Mouse (Mus musculus) myocyte (in vitro differentiated cells): ENCODE data around the gene Fam83c. TPM values are rescaled to one million over a fixed set of nuclear protein-coding genes. Genes with fewer than 3 reads are reported as not detected.
A peak's percentile ranks its signal among the peaks of the same experiment; 100 is the strongest.

Source experiments
- H3K27me3 ChIP-seq: one replicate; pipeline ENCODE4 v1.6.1; 2011; ENCODE audit not compliant: control insufficient read depth, insufficient read depth, insufficient read length
- H3K36me3 ChIP-seq: one replicate; pipeline ENCODE4 v1.6.1; 2011; ENCODE audit not compliant: control insufficient read depth, insufficient read depth
- H3K4me2 ChIP-seq: one replicate; pipeline ENCODE4 v1.6.1; 2011; ENCODE audit warnings: low read depth, control low read depth
- H3K4me3 ChIP-seq: one replicate; pipeline ENCODE4 v1.5.1; 2011; ENCODE audit warnings: mild to moderate bottlenecking, control low read depth, moderate library complexity
- H3K79me2 ChIP-seq: one replicate; pipeline ENCODE4 v1.6.1; 2011; ENCODE audit not compliant: control insufficient read depth, insufficient read depth
- H3ac ChIP-seq: one replicate; pipeline ENCODE4 v1.6.1; 2011; ENCODE audit not compliant: control insufficient read depth, insufficient read length
- CEBPB ChIP-seq: IDR thresholded peaks from 2 replicates; pipeline ENCODE4 v1.6.1; 2011; ENCODE audit warnings: mild to moderate bottlenecking, moderate library complexity; ENCODE audit not compliant: poor library complexity, insufficient read depth, severe bottlenecking
- E2F4 ChIP-seq: IDR thresholded peaks from one replicate; pipeline ENCODE4 v1.6.1; 2011; ENCODE audit warnings: mild to moderate bottlenecking, control low read depth, moderate library complexity; ENCODE audit not compliant: insufficient read depth
- MAX ChIP-seq: IDR thresholded peaks from one replicate; pipeline ENCODE4 v1.6.1; 2011; ENCODE audit warnings: low read depth, mild to moderate bottlenecking, control low read depth
- MYOD1 ChIP-seq, 3 experiments: IDR thresholded peaks; one replicate each; pipeline ENCODE4 v1.6.1; 2011; ENCODE audit warnings: control low read depth in 2 of 3, low read depth in 2 of 3, mild to moderate bottlenecking in 2 of 3, moderate library complexity in 1 of 3; ENCODE audit not compliant: insufficient read length in 2 of 3, control insufficient read depth in 1 of 3
- MYOG ChIP-seq, 3 experiments: IDR thresholded peaks; one replicate each; pipeline ENCODE4 v1.6.1; 2011; ENCODE audit warnings: control low read depth in 2 of 3, low read depth in 2 of 3, mild to moderate bottlenecking in 2 of 3; ENCODE audit not compliant: insufficient read length in 2 of 3, control insufficient read depth in 1 of 3, insufficient read depth in 1 of 3
- POLR2A ChIP-seq: IDR thresholded peaks from one replicate; pipeline ENCODE4 v1.6.1; 2011; ENCODE audit warnings: low read depth, mild to moderate bottlenecking, control low read depth, moderate library complexity; ENCODE audit not compliant: insufficient read length
- POLR2AphosphoS2 ChIP-seq: IDR thresholded peaks from one replicate; pipeline ENCODE4 v1.6.1; 2011; ENCODE audit warnings: low read depth, control low read depth; ENCODE audit not compliant: insufficient read length
- REST ChIP-seq: IDR thresholded peaks from one replicate; pipeline ENCODE4 v1.6.1; 2011; ENCODE audit warnings: mild to moderate bottlenecking, control low read depth, moderate library complexity; ENCODE audit not compliant: insufficient read depth, insufficient read length
- SRF ChIP-seq: IDR thresholded peaks from one replicate; pipeline ENCODE4 v1.6.1; 2011; ENCODE audit warnings: low read depth; ENCODE audit not compliant: control insufficient read depth, insufficient read length
- TCF12 ChIP-seq: IDR thresholded peaks from one replicate; pipeline ENCODE4 v1.6.1; 2011; ENCODE audit warnings: mild to moderate bottlenecking, control low read depth; ENCODE audit not compliant: poor library complexity, insufficient read depth, severe bottlenecking
- TCF3 ChIP-seq: IDR thresholded peaks from one replicate; pipeline ENCODE4 v1.6.1; 2011; ENCODE audit warnings: low read depth, control low read depth; ENCODE audit not compliant: insufficient read length
- USF1 ChIP-seq: IDR thresholded peaks from one replicate; pipeline ENCODE4 v1.6.1; 2011; ENCODE audit warnings: low read depth, mild to moderate bottlenecking, control low read depth, moderate library complexity
- polyA plus RNA-seq: library from polyadenylated mRNA; unstranded; fragments of >200 nt; fragmentation: generic; extraction: Trizol; gene quantifications from one replicate; pipeline ENCODE4 v1.2.1, GENCODE M21; 2012; ENCODE audit warnings: missing spikeins

Gene Fam83c
- polyA plus RNA-seq, 1 experiment, result not detected

DNA sequence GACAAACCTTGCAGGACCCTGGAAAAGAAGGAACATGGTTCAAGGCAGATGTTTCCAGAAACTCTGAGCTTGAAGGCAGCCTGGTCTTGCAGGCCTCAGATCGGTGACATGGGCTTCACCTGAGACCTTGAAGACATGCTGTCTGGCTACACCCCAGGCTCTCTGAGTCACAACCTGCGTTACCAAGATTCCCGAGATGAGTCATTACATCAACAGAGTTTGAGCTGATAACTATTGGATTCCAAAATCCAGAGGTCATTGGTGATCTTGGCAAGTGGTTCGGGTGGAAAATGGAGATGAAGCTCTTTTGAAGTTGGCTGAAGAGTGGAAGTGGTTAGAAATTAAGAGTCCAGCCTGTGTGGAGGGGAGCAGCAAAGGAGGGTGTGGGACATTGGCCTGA, 25.0 kb downstream of the Fam83c start:
- no peaks in the 10 kb centered on the region for H3K36me3 ChIP-seq
- H3K4me3 ChIP-seq, result no peak overlapping the region

DNA sequence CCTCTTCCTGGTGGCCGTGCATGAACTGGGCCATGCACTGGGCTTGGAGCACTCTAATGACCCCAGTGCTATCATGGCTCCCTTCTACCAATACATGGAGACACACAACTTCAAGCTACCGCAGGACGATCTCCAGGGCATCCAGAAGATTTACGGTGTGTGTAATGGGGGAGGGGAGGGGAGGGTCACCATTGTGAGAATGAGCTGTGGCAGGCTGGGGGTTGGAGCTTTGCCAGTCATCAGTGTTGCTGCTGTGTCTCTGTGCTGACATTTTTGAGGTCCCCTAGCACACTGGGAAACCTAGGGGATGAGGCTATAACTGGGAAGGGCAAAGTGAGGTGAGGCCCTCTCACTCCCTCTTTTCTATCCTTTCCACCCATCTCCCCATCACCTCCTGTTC, 27.2 kb downstream of the Fam83c start:
- no peak overlapping the region for H3K4me2 ChIP-seq
- H3K4me3 ChIP-seq, result no peak overlapping the region
- H3K36me3 ChIP-seq, result no peaks in the 10 kb centered on the region
- no peak overlapping the region for H3ac ChIP-seq
- no peaks in the 10 kb centered on the region for H3K27me3 ChIP-seq
- TF ChIP-seq E2F4 (no peak), TCF12 (no peak), TCF3 (no peak), MAX (no peak), MYOD1 (IDR thresholded peaks at IDR 0.05; ENCODE audit: control insufficient read depth in 1 of 3, insufficient read length in 2 of 3, low read depth in 2 of 3) (no peak), SRF (no peak)
- no peaks in the 10 kb centered on the region for H3K79me2 ChIP-seq

More for the DNA sequence above, 25.0 kb downstream of the Fam83c start:
- Histone ChIP-seq H3K79me2 (no peaks in the 10 kb centered on the region), H3K4me2 (no peak overlapping the region), H3ac (no peak overlapping the region), H3K27me3 (no peaks in the 10 kb centered on the region)
- TF ChIP-seq TCF3 (no peak), TCF12 (no peak), USF1 (no peak), POLR2AphosphoS2 (no peak), E2F4 (no peak), MYOD1 (IDR thresholded peaks at IDR 0.05; ENCODE audit: control insufficient read depth in 1 of 3, insufficient read length in 2 of 3, low read depth in 2 of 3) (no peak), MAX (no peak), POLR2A (no peak), REST (no peak), SRF (no peak), CEBPB (no peak), MYOG (IDR thresholded peaks at IDR 0.05; ENCODE audit: control insufficient read depth in 1 of 3, insufficient read depth in 1 of 3, insufficient read length in 2 of 3, low read depth in 2 of 3) (no peak)

DNA sequence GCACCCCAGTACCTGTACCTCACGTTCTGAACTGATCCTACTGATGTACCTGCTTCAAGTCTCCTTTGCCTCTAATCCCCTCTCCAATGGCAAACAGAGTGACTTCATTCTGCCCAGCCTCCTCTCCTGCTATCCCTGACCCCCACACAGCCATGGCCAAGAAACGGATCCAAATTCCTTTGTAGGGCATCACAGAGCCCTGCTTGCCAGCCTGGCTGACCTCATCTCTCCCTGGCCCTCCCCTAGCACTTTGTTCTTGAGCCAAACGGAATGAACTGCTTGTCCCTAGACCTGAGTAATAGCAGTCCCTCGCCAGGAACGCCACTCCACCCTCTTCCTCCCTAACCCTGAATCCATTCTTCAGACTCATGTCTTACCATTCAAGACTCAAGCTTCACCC, 28.1 kb downstream of the Fam83c start:
- TF ChIP-seq CEBPB (no peak), USF1 (no peak), TCF12 (no peak), POLR2AphosphoS2 (no peak), MYOG (IDR thresholded peaks at IDR 0.05; ENCODE audit: control insufficient read depth in 1 of 3, insufficient read depth in 1 of 3, insufficient read length in 2 of 3, low read depth in 2 of 3) (no peak), MYOD1 (IDR thresholded peaks at IDR 0.05; ENCODE audit: control insufficient read depth in 1 of 3, insufficient read length in 2 of 3, low read depth in 2 of 3) (no peak), MAX (no peak), TCF3 (no peak), SRF (no peak), REST (no peak), POLR2A (no peak), E2F4 (no peak)
- peak overlapping the region; percentile 2 for H3K4me2 ChIP-seq
- H3K36me3 ChIP-seq, result no peaks in the 10 kb centered on the region
- H3ac ChIP-seq, result no peak overlapping the region
- no peaks in the 10 kb centered on the region for H3K79me2 ChIP-seq
- H3K27me3 ChIP-seq, result no peaks in the 10 kb centered on the region
- H3K4me3 ChIP-seq, result no peak overlapping the region

DNA sequence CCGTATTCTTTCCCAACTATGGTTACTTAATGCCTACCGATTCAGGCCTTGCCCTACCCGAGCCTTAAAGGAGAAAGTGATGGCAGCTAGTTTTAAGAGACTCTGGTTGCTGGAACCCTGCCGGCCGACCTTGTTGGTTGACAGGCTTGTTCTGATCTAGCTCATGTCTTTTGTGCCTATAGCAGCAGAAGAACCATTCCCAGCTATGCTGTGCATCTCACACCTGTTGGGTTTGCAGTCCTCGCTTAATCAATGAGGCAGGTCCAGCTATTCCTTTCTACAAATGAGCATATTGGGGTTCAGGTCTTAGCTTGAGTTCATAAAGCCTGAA, 28.8 kb downstream of the Fam83c start:
- H3K36me3 ChIP-seq, result no peaks in the 10 kb centered on the region
- no peaks in the 10 kb centered on the region for H3K27me3 ChIP-seq
- no peak for TF ChIP-seq E2F4
- TF ChIP-seq REST, result no peak
- no peak for TF ChIP-seq MYOD1 (IDR thresholded peaks at IDR 0.05; ENCODE audit: control insufficient read depth in 1 of 3, insufficient read length in 2 of 3, low read depth in 2 of 3)
- H3ac ChIP-seq, result no peak overlapping the region
- no peak overlapping the region for H3K4me3 ChIP-seq
- no peaks in the 10 kb centered on the region for H3K79me2 ChIP-seq
- no peak overlapping the region for H3K4me2 ChIP-seq

DNA sequence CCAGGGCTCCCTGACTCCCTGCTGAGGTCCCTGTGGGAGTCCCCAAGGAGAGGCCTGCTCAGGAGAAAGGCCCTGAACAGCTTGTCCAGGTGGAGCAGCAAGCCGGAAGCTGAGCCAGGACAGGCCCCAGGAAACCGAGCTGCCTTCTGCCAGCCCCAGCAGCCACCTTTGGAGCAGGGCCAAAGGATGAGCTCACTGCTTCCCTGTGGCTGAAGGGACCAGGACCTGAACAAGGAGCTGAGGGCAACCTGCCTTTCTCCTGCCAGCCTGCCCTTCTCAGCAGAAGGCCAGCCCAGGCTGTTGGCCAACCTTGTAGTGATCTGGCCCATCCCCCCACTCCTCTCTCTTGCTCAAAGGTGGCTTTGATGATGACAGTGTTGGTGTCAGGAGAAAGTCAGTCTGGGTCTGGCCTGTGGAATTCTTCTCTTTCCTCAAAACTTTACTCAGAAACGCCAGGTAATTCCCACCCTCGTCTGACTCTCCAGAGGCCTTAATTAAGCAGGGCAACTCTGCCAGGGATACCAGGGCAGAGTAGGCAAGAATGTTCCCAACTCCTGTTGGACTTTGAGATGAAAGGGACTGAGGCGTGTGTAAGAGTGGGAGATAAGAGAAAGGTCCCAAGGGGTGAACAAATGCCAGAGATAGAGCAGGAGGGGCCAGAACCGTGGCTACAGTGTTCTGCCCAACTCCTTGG, 29.3 kb downstream of the Fam83c start:
- H3ac ChIP-seq, result no peak overlapping the region
- H3K27me3 ChIP-seq, result no peaks in the 10 kb centered on the region
- H3K36me3 ChIP-seq, result no peaks in the 10 kb centered on the region
- H3K79me2 ChIP-seq, result no peaks in the 10 kb centered on the region
- TF ChIP-seq MYOG (IDR thresholded peaks at IDR 0.05; ENCODE audit: control insufficient read depth in 1 of 3, insufficient read depth in 1 of 3, insufficient read length in 2 of 3, low read depth in 2 of 3) (peak in 1 of 3 experiments; percentile 16), REST (no peak), MYOD1 (IDR thresholded peaks at IDR 0.05; ENCODE audit: control insufficient read depth in 1 of 3, insufficient read length in 2 of 3, low read depth in 2 of 3) (no peak), POLR2AphosphoS2 (no peak), E2F4 (no peak), POLR2A (no peak), MAX (no peak), CEBPB (no peak)
- H3K4me3 ChIP-seq, result no peak overlapping the region
- H3K4me2 ChIP-seq, result peak overlapping the region; percentile 4
